Mouse (Mus musculus): Measurements from ENCODE around the gene Lime1.

Gene Lime1

DNA sequence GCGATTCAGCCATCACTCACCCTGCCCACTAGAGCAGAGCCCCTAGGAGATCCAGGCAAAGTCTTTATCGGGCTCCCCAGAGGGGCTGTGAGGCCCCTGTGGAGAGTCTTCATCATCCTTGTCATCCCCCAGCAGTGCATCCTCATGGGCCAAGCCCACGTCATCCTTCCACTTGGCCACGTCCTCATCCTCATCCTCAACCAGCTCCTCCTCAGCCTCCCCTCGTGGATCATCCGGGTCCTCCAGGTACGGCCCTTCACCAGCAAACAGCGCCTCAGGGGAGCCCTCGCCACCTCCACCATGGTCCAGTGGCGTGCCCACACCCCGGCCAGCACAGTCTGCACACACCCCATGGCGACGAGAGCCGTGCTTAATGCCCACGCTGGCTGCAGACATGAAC lies 11.1 kb downstream of the Lime1 start:
- DNase-seq (ENCODE audit: low read depth, low spot score) = no peak

DNA sequence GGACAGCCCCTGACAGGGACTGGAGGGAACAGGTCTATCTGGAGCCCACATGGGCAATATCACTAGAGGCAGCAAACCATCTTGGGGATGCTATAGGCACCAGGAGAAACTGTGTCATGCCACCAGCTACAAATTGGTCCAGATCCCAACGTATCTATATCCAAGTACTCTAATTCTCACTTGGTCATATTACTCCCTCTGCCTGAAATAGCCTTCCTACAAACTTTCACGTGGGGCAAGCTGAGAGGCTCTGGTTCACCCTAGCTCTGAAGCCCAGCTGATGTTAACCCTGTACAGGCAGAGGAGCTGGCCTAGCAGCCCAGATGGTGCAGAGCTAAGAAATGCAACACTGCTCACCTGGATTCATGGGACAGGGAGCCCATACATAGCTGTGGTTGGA lies 11.7 kb downstream of the Lime1 start:
- DNase-seq (ENCODE audit: low read depth, low spot score) = no peak

DNA sequence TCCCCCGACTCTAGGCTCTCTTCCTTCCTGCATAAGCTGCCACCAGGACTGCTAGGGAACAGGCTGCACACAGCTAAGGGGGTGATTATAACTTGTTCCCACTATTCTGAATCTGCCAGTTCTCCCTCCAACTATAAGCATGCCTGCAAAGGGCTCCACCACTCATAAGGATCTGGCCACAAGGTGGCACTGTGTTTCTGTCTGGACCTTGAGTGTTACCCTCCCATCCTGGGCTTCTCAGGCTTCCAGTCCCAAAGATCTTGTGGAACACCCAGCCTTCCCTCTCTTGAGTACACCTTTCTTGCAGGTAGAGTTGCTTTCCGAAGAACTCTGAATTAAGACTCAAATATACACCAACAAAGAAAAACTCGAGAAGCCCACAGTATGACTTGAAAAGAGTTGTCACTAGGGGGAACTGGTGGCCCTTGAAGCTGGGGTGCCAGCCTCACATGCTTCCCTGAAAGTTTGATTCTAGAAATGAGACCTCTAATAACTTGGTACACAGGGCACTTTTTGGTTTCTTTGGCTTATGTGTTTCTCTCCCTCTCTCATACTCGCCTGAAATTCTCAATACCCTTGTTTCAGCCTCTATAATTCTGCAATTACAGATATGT lies 12.8 kb downstream of the Lime1 start:
- peak; percentile 63 for DNase-seq (ENCODE audit: low read depth, low spot score)

DNA sequence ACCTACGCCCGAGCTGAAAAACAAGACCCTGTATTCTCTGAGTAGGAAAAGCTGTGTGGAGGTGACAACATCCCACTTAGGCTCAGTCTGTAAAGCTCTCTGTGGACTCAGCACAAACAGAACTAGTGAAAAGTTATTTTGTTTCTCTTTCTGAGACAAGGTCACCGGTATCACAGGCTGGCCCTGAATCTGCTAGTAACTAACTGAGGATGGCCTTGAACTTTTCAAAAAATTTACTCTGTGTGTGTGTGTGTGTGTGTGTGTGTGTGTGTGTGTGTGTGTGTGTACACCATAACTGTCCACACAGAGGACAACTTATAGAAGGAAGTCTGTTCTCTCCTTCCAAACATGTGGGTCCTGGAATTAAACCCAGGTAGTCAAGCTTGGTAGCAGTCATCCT lies 14.2 kb downstream of the Lime1 start:
- DNase-seq (ENCODE audit: low read depth, low spot score) = no peak

DNA sequence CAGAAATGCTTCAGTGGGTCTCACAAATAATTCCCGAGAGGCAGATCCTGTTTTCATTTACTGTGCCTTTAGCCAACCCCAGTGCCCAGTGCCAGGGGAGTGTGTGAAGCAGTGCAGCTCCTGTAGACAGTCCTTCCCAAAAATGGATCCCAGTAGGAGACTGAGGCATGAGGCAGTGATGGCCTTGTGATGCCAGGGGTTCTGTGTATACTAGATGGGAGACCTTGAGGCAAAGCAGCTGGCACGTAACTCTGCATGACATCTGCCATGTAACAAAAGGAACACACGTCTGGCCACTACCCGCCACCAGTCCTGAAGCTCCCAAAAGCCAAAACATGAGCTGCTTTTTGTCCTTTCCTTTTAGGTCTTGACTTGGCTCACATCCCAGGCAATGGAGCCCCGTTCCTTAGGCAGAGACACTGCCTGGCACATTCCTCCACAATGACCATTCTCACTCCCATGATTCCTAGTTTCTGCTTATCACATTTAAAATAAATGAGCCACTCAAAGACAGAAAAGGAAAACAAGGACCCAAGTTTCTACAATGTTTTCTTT lies 17.4 kb downstream of the Lime1 start:
- no peak for DNase-seq (ENCODE audit: low read depth, low spot score)

DNA sequence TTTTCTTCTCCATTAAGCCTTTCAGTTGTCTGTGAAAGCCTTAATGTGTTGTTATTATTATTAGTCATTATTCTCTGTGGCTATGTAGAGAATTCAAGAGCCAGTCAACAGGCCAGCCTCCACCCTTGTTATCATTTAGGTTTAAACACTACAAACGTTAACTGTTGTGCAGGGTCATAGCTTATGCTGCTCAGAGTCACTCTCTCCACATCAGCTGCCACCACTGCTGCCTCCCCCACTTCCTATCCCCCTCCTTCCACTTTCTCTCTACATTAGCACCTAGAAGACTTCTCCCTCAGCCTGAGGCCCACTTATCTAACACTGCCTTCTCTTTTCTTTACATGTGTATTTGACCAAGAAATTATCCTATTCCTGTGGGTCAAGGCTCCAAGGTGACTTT lies 21.6 kb downstream of the Lime1 start:
- no peak for DNase-seq (ENCODE audit: low read depth, low spot score)

DNA sequence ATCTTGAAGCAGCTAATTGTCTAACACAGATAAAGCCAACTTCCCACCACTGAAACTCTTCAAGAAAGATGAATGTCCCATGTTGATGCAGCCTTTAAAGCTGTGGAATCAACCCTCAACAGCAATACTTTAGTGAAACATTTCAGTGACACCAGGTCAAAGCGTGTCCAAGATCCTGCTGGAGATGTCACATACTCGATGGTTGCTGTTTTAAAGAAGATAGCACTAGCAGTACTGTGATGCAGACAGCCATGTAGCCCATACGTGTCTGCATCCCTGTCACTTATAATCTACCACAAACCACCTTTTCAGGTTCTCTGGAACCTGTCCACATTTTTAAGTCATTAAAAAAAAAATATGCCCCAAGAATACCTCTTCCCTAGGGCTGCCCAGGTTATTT lies 23.8 kb downstream of the Lime1 start:
- no peak for DNase-seq (ENCODE audit: low read depth, low spot score)

DNA sequence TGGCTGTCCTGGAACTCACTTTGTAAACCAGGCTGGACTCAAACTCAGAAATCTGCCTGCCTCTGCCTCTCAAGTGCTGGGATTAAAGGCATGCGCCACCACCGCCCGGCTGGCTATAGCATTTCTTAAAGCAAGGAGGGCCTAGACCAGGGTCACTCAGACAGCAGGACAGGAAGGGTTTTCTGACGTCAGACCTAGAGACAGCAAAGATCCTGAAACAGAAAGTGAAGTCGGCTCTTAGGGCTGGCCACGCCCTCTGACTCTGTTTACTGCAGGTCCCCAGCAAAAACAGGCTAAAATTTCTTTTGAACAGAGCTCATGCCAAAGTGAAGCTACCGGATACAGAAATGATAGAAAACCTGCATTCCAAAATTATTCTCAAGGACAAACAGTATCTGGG lies 29.8 kb downstream of the Lime1 start:
- no peak for DNase-seq (ENCODE audit: low read depth, low spot score)

DNA sequence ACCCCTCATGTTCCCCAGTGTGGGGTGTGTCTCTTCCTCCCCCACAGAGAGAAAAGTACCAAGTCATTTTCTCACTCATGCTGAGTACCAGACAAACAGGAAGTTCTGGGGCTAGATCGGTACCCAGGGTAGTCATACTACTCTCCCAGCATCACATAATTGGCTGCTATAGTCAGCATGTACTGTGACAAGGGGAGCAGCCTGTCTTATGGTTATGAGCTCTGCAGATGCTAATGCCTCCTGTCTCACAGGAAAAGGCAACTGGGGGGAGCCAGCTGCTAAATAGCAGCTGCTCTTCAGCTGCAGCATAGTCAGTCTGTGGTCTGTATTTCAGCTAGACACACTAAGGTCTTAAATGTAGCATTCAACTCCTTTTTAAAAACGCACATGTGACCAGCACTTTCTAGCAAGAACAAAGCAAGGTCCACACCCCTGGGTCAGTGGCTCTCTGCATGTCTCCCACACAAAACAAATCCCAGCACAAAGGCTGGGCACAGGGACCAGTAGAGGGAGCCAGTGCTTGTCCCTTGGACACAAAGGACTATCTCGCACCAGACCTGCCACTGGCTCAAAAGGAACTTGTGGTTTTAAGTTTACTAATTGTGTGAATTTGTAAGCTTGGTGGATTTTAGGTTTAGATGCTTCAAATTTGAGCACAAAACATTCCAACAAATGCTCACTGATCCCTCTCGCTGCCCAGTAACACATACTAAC lies 31.0 kb downstream of the Lime1 start:
- DNase-seq (ENCODE audit: low read depth, low spot score) = peak; percentile 36

DNA sequence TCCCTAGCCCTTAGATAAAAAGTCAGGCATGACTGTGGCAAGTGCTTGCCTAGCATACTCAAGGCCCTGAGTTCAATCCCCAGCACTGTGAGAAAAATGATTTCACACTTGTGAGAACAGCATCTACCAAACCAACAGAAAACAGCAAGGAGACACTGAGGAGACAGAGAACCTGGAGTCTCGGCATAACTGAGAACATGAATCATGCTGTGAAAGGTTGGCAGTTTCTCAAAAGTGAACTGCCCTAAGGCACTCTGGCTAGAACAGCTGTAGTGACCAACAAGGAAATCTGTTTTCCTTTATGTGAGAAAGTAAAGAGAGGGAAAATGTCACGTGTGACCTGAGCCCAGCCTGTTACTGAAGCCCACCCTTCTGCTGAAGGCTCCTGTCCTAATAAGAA lies 33.3 kb downstream of the Lime1 start:
- DNase-seq (ENCODE audit: low read depth, low spot score) = no peak

DNA sequence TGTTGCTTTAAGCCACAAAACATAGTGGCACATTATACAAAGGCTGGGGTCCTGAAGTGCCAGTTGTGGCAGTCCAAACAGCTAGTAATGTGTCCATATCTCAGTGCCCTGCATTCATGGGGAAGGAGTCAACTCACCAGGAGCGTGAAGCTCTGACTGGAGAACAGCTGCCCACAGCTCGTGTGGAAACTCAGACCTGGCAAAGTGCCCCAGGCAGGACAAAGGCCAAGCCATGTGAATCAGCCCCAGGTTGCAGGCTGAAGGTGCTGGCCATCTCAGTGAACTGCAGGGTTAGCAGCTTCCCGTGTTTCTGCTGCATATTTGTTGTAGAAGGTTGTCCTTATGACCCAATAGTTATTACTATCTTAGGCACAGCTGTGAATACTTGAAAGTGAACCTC lies 36.1 kb downstream of the Lime1 start:
- no peak for DNase-seq (ENCODE audit: low read depth, low spot score)

DNA sequence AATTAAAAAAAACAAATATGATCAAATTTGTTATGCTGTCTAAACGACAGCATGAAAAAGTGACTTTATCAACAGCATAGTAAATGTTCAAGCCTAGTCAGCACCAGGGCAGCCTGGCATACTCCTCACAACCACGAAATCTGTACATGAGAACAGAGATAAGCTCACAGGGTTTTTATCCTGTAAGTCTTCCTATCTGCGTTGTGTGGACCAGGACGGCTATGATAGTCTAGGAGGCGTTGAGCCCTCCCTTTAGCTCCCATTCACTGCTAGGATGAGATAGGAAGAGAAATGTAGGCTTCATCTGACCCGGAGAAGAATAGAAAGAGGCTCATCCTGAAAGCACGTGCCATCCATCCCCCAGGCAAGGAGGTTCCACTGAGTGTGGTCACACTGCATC lies 39.5 kb downstream of the Lime1 start:
- no peak for DNase-seq (ENCODE audit: low read depth, low spot score)

DNA sequence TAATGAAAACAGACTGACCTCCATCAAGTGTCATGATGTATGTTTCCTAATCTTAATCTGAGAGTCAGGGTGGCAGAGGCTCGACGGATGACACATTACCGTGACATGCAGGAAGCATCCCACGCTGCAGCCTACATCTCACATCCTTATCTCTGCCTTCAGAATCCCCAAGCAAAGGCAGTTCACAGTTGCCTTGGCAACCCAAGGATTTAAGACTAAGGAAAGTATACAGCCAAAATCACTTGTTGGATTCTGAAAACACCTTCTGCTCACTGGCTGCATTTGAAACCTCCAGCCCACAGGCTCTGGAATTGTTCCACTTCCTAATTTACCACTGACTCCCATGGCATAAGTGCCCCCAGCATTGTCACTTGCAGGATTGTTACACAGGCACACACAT lies 40.5 kb downstream of the Lime1 start:
- no peak for DNase-seq (ENCODE audit: low read depth, low spot score)

DNA sequence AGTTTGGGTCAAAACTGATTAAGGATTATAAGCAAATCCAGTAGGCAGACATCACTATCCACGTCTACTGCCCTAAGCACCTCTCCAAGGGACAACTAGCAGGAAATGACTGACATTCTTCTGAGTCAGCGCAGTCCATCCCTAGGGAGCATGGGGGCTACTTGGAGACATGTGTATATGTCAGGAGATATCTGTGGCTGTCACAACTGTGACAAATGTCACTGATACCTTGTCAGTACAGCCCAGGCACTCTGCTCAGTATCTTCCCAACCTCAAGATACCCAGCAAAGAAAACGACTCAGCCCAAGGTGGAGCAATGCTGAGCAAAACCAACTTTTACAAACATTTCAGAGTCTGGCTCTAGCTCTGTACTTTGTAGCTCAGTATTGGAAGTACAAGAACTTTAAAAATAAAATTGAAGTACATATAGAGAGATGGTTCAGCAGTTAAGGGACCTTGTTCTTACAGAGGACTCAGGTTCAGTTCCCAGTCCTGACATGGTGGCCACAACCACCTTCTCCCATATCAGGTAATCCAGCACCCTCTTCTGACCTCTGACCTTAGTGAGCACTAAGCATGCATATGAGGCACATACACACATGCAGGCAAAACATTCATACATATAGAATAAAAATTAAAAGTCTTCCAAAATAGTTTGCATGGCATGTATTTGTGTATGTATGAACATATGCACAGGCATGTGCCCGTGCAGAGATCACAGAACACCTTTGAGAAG lies 41.2 kb downstream of the Lime1 start:
- DNase-seq (ENCODE audit: low read depth, low spot score) = no peak

DNA sequence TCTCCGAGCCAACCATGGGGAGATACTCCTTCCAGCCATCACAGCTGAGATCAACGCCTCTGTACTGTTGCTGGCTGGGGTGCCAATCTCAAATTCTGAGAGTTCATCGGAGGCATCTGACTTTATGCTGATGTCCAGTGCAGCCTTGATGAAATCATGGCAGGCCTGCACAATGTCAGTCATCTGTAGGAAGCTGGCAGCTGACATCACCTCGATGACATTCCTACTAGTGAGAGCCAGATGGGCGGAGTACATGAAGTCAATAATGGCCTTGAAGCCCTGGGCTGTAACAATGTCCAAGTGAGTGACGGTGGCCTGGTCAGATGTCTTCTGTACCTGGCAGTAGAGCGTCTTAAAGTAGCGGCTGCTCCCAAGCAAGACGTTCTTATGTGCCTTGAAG lies 44.0 kb downstream of the Lime1 start:
- DNase-seq (ENCODE audit: low read depth, low spot score) = no peak
